In the genomic region with DNA sequence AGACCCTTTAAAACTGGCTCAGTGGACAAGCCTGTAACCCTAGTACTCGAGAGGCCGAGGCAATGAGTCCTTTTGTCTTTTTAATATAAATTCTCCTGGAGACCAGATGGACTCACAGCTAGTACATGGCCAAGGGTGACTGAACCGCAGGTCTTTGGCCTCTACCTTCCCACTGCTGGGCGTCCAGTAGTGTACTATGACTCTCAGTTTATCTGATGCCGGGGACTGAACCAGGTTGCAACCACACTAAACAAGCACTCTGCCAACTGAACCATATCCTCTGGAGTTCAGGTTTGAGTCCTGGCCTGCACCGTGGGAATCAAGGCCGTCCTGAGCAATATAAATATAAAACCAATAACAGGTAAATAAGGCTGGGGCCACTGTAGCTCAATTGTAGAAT, we compare ENCODE assay signal across 24 mouse cellular contexts.
"Had no signal": no experiment of that assay in that cellular context is flagged by ENCODE, and none has a peak within 500 bp of the region (broad histone marks: within the 10 kb centered on the region; RNA-seq: fewer than 3 reads in every experiment).

No protein-coding gene starts in this region.

- H3K4me2 ChIP-seq: heart, embryonic 12.5 days; hindbrain, embryonic 12.5 days; hindbrain, embryonic 14.5 days; intestine, embryonic 15.5 days; kidney, embryonic 15.5 days; limb, embryonic 12.5 days; liver, embryonic 12.5 days had no signal

- H3K27ac ChIP-seq: gastrocnemius, adult 2 months; heart, embryonic 10.5 days; hindbrain, embryonic 10.5 days; hindbrain, embryonic 12.5 days; hindbrain, embryonic 14.5 days; intestine, embryonic 15.5 days; kidney, embryonic 15.5 days; layer of hippocampus, adult 2 months; left cerebral cortex, adult 2 months; limb, embryonic 10.5 days; limb, embryonic 12.5 days; liver, embryonic 12.5 days; liver, embryonic 14.5 days had no signal

- DNase-seq: gastrocnemius, adult 2 months; gastrocnemius, postnatal 10 days; gastrocnemius, postnatal 25 days; heart, adult 18-20 months; heart, postnatal 10 days; heart, postnatal 4 days; lung, adult 2 months had no signal

- H3K4me1 ChIP-seq: limb, embryonic 12.5 days had no signal

- H3K27me3 ChIP-seq: heart, embryonic 12.5 days; intestine, embryonic 15.5 days; kidney, embryonic 15.5 days; liver, embryonic 12.5 days had no signal

- H3K9me3 ChIP-seq: heart, embryonic 10.5 days; heart, embryonic 12.5 days; hindbrain, embryonic 10.5 days; hindbrain, embryonic 12.5 days; intestine, embryonic 15.5 days; kidney, embryonic 15.5 days; limb, embryonic 10.5 days; liver, embryonic 12.5 days had no signal

- ATAC-seq: forebrain, embryonic 16.5 days; hindbrain, embryonic 16.5 days; inflammation-experienced regulatory T-cells, adult 6 months; intestine, embryonic 15.5 days; intestine, postnatal 0 days; liver, embryonic 12.5 days had no signal

- H3K36me3 ChIP-seq: heart, embryonic 10.5 days; heart, embryonic 12.5 days; hindbrain, embryonic 10.5 days; hindbrain, embryonic 12.5 days; intestine, embryonic 15.5 days; kidney, embryonic 15.5 days; limb, embryonic 10.5 days; limb, embryonic 12.5 days; liver, embryonic 12.5 days had no signal

- H3K4me3 ChIP-seq: gastrocnemius, adult 2 months; heart, embryonic 10.5 days; heart, embryonic 12.5 days; hindbrain, embryonic 10.5 days; hindbrain, embryonic 12.5 days; intestine, embryonic 15.5 days; kidney, embryonic 15.5 days; layer of hippocampus, adult 2 months; left cerebral cortex, adult 2 months; limb, embryonic 10.5 days; limb, embryonic 12.5 days; liver, embryonic 12.5 days had no signal

- H3K9ac ChIP-seq: heart, embryonic 12.5 days; hindbrain, embryonic 12.5 days; hindbrain, embryonic 14.5 days; intestine, embryonic 15.5 days; kidney, embryonic 15.5 days; limb, embryonic 12.5 days; liver, embryonic 12.5 days; liver, embryonic 14.5 days had no signal
